Mouse (Mus musculus) ES-E14 (cell line): ENCODE data around the gene Plac8.

Source experiments
- CHD2 ChIP-seq: IDR thresholded peaks from 2 replicates; pipeline ENCODE4 v1.6.1; 2014; ENCODE audit warnings: mild to moderate bottlenecking, low read depth, low read length, inconsistent platforms
- HCFC1 ChIP-seq: IDR thresholded peaks from 2 replicates; pipeline ENCODE4 v1.6.1; 2012; ENCODE audit warnings: low read length, inconsistent platforms, borderline replicate concordance; ENCODE audit not compliant: insufficient read depth
- ZNF384 ChIP-seq: IDR thresholded peaks from 2 replicates; pipeline ENCODE4 v1.6.1; 2012; ENCODE audit warnings: low read depth, low read length, inconsistent platforms

DNA sequence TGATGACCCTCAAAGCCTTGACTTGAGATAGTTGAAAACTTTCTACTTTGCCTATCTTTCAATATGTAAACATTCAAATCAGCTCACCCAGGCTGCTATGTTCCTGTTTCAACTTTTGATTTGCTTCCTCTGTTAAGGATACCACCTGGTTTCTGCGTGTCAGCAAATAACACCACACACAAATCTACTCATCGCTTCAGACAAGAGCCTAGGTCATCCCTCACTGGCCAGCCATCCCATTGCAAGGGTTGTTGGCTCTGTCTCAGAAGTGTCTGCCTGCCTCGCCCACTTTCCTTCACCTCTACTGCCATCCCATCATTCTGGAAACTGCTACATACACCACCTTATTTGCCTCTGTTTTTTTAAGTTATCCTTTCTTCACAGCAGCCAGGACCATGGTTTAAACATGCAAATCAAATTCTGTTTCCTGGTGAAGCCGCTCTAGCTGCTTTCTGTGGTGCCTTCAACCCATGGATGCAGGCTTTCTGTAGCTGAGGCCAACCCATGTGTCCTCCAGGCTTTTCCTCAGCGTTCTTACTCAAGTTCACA, 6.9 kb upstream of the Plac8 start:
- TF ChIP-seq ZNF384 (no peak), HCFC1 (no peak), CHD2 (no peak)
